ENCODE assay signal across 27 mouse cellular contexts in genomic region chr11:113460118-113460517, GRCm38 (mm10).
"Had no signal": no experiment of that assay in that cellular context is flagged by ENCODE, and none has a peak within 500 bp of the region (broad histone marks: within the 10 kb centered on the region; RNA-seq: fewer than 3 reads in every experiment).

No protein-coding gene starts in this region.

- H3K4me3 ChIP-seq: gastrocnemius, adult 2 months; heart, embryonic 13.5 days; heart, embryonic 15.5 days; hindbrain, embryonic 13.5 days; hindbrain, embryonic 15.5 days; limb, embryonic 12.5 days; liver, embryonic 13.5 days; liver, embryonic 15.5 days had no signal

- H3K4me2 ChIP-seq: heart, embryonic 11.5 days; heart, embryonic 13.5 days; heart, embryonic 15.5 days; hindbrain, embryonic 13.5 days; hindbrain, embryonic 15.5 days; limb, embryonic 12.5 days; liver, embryonic 11.5 days; liver, embryonic 13.5 days; liver, embryonic 15.5 days had no signal

- H3K36me3 ChIP-seq: heart, embryonic 15.5 days; hindbrain, embryonic 13.5 days; hindbrain, embryonic 15.5 days; liver, embryonic 15.5 days had no signal

- ATAC-seq: hindbrain, postnatal 0 days; intestine, embryonic 16.5 days had no signal

- H3K4me1 ChIP-seq: heart, embryonic 13.5 days; heart, embryonic 15.5 days; liver, embryonic 13.5 days; liver, embryonic 15.5 days had no signal

- H3K9me3 ChIP-seq: hindbrain, embryonic 15.5 days; liver, embryonic 13.5 days; liver, embryonic 15.5 days had no signal

- H3K9ac ChIP-seq: heart, embryonic 13.5 days; heart, embryonic 15.5 days; hindbrain, embryonic 13.5 days; hindbrain, embryonic 15.5 days; limb, embryonic 12.5 days; liver, embryonic 13.5 days; liver, embryonic 15.5 days had no signal

- H3K27ac ChIP-seq: gastrocnemius, adult 2 months; heart, embryonic 13.5 days; heart, embryonic 15.5 days; hindbrain, embryonic 15.5 days; hindbrain, postnatal 0 days; kidney, postnatal 0 days; liver, embryonic 13.5 days; liver, embryonic 15.5 days had no signal

- DNase-seq: gastrocnemius, adult 2 months; gastrocnemius, postnatal 10 days; gastrocnemius, postnatal 25 days; heart, adult 18-20 months; heart, postnatal 14 days; heart, postnatal 36 days; kidney, adult 11 months; kidney, adult 2 months; kidney, adult 9 months; kidney, postnatal 14 days; kidney, postnatal 36 days; layer of hippocampus, adult 9-11 months; layer of hippocampus, postnatal 36 days; left cerebral cortex, postnatal 4 days; liver; liver, embryonic 13.5 days had no signal

- H3K27me3 ChIP-seq: heart, embryonic 13.5 days; heart, embryonic 15.5 days; hindbrain, embryonic 13.5 days; hindbrain, embryonic 15.5 days; limb, embryonic 12.5 days; liver, embryonic 13.5 days; liver, embryonic 15.5 days had no signal
